29 mouse cellular contexts compared by ENCODE assay signal in the genomic region with DNA sequence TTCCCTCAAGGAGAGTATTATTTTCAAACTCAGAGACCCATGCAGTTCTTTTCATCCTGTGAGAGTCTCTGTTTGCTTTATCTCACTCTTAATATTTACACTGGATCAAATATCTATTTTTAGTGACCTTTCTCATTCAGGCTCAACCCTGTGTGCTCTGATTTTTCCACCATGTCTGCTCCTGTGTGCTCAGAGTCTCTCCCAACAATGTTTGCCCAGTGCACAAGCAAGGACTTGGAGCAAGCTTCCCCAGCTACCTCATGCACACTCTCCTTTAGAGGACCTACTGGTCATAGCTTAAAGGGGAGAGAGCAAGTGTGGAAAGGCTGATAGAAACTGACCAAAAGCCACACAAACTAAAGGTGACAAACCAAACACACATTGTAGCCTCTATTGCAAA. TPM values are rescaled to one million over a fixed set of nuclear protein-coding genes. Genes with fewer than 3 reads are reported as not detected.
DNase-seq lines count a peak whose midpoint lies in the region; ATAC-seq and TF ChIP-seq lines count a peak whose summit lies in the region.
"Had no signal": no experiment of that assay in that cellular context is flagged by ENCODE, and none has a peak within 500 bp of the region (broad histone marks: within the 10 kb centered on the region; RNA-seq: fewer than 3 reads in every experiment).

No protein-coding gene starts in this region.

- no peak for TF ChIP-seq CTCF in liver, adult 2 months (IDR thresholded peaks at IDR 0.05; ENCODE audit: low read depth, low read length)

- TF ChIP-seq POLR2A in liver, adult 2 months (IDR thresholded peaks at IDR 0.05; ENCODE audit: extremely low read depth, insufficient read depth, low read length), result no peak

- H3K9me3 ChIP-seq in heart, embryonic 15.5 days (replicated peaks), result no peaks in the 10 kb centered on the region
- H3K9me3 ChIP-seq in heart, embryonic 12.5 days (replicated peaks), result no peaks in the 10 kb centered on the region
- H3K9me3 ChIP-seq in liver, embryonic 12.5 days (replicated peaks), result no peaks in the 10 kb centered on the region
- H3K9me3 ChIP-seq in lung, embryonic 16.5 days (ENCODE audit: control insufficient read depth, low read length), result no peaks in the 10 kb centered on the region
- no peaks in the 10 kb centered on the region for H3K9me3 ChIP-seq in stomach, embryonic 16.5 days (replicated peaks; ENCODE audit: control insufficient read depth, low read length)
- H3K9me3 ChIP-seq: embryonic facial prominence, embryonic 10.5 days; embryonic facial prominence, embryonic 13.5 days; forebrain, embryonic 12.5 days; forebrain, embryonic 15.5 days had no signal

- no peak overlapping the region for H3K9ac ChIP-seq in heart, embryonic 15.5 days
- H3K9ac ChIP-seq in heart, embryonic 12.5 days, result no peak overlapping the region
- no peak overlapping the region for H3K9ac ChIP-seq in liver, adult 2 months (ENCODE audit: low read depth, low read length)
- no peak overlapping the region for H3K9ac ChIP-seq in liver, embryonic 12.5 days
- H3K9ac ChIP-seq in lung, embryonic 16.5 days (ENCODE audit: low read length), result no peak overlapping the region
- H3K9ac ChIP-seq in stomach, embryonic 16.5 days (ENCODE audit: low read length), result no peak overlapping the region
- H3K9ac ChIP-seq: embryonic facial prominence, embryonic 13.5 days; forebrain, embryonic 12.5 days; forebrain, embryonic 15.5 days; hindbrain, embryonic 14.5 days had no signal

- ATAC-seq in heart, embryonic 15.5 days (replicated peaks; ENCODE audit: insufficient number of reproducible peaks, insufficient read depth, low FRiP score, low read depth), result no peak
- no peak for ATAC-seq in heart, embryonic 12.5 days (ENCODE audit: insufficient number of reproducible peaks, low FRiP score)
- no peak for ATAC-seq in liver, embryonic 12.5 days
- peak; percentile 54; the same call in 1 of the 2 replicates for ATAC-seq in lung, embryonic 16.5 days (ENCODE audit: low read depth)
- peak; percentile 66; the same call in 1 of the 2 replicates for ATAC-seq in stomach, embryonic 16.5 days (ENCODE audit: insufficient read depth, low FRiP score)
- ATAC-seq: CD4-positive, CD25-positive, alpha-beta regulatory T cell, adult 4 months; forebrain, embryonic 15.5 days; hindbrain, postnatal 0 days had no signal

- H3K4me1 ChIP-seq in heart, embryonic 15.5 days (replicated peaks), result peaks cover 21% of the 10 kb centered on the region
- H3K4me1 ChIP-seq in heart, embryonic 12.5 days (replicated peaks), result peaks cover 12% of the 10 kb centered on the region
- H3K4me1 ChIP-seq in liver, adult 2 months (ENCODE audit: control insufficient read depth, insufficient read depth, low read length), result peaks cover 5% of the 10 kb centered on the region; the same call in 1 of the 2 replicates
- peaks cover 10% of the 10 kb centered on the region for H3K4me1 ChIP-seq in liver, embryonic 12.5 days
- H3K4me1 ChIP-seq in lung, embryonic 16.5 days (replicated peaks; ENCODE audit: control insufficient read depth, insufficient read depth, low read length), result peaks cover 11% of the 10 kb centered on the region
- peaks cover 3% of the 10 kb centered on the region; the same call in 1 of the 2 replicates for H3K4me1 ChIP-seq in stomach, embryonic 16.5 days (ENCODE audit: control insufficient read depth, insufficient read depth, low read length)

- no peaks in the 10 kb centered on the region for H3K79me2 ChIP-seq in liver, adult 2 months (ENCODE audit: control insufficient read depth, insufficient read depth, low read length)

- H3K27ac ChIP-seq in heart, embryonic 15.5 days, result 0 out of 2 replicates have a peak overlapping the region, but pooled peaks have one; percentile 1
- H3K27ac ChIP-seq in heart, embryonic 12.5 days (ENCODE audit: poor library complexity, severe bottlenecking), result no peak overlapping the region
- no peak overlapping the region for H3K27ac ChIP-seq in liver, adult 2 months (replicated peaks; ENCODE audit: insufficient read depth, low read depth, low read length)
- no peak overlapping the region for H3K27ac ChIP-seq in liver, embryonic 12.5 days
- H3K27ac ChIP-seq in lung, embryonic 16.5 days (ENCODE audit: low read length), result no peak overlapping the region
- H3K27ac ChIP-seq in stomach, embryonic 16.5 days (ENCODE audit: low read length), result peak overlapping the region; percentile 2; the same call in 1 of the 2 replicates
- H3K27ac ChIP-seq: embryonic facial prominence, embryonic 10.5 days; embryonic facial prominence, embryonic 13.5 days; forebrain, embryonic 12.5 days; heart, adult 2 months; hindbrain, embryonic 14.5 days; hindbrain, postnatal 0 days had no signal

- no peak overlapping the region for H3K4me2 ChIP-seq in heart, embryonic 15.5 days
- no peak overlapping the region for H3K4me2 ChIP-seq in heart, embryonic 12.5 days
- H3K4me2 ChIP-seq in liver, embryonic 12.5 days, result no peak overlapping the region
- no peak overlapping the region for H3K4me2 ChIP-seq in lung, embryonic 16.5 days (ENCODE audit: low read depth, low read length)
- H3K4me2 ChIP-seq in stomach, embryonic 16.5 days (ENCODE audit: low read depth, low read length), result no peak overlapping the region
- H3K4me2 ChIP-seq: embryonic facial prominence, embryonic 13.5 days; forebrain, embryonic 12.5 days; forebrain, embryonic 15.5 days; hindbrain, embryonic 14.5 days had no signal

- DNase-seq in liver, adult 2 months (ENCODE audit: extremely low read depth, low read depth, low spot score), result peak; percentile 89
- DNase-seq in lung, postnatal 14 days, result no peak
- DNase-seq in adrenal gland, adult 18-20 months (ENCODE audit: low spot score in 2 of 2), result no peak
- DNase-seq: adrenal gland, adult 8-10 months; adrenal gland, postnatal 25 days; cerebellum, adult 11-12 months; cerebellum, adult 8-10 months; cerebellum, postnatal 10 days; cerebellum, postnatal 36 days; embryo, embryonic 11 days; gastrocnemius, postnatal 10 days; gastrocnemius, postnatal 36 days; heart, adult 2 months; heart, postnatal 10 days; heart, postnatal 4 days had no signal

- no peaks in the 10 kb centered on the region for H3K36me3 ChIP-seq in heart, embryonic 15.5 days
- H3K36me3 ChIP-seq in heart, embryonic 12.5 days, result no peaks in the 10 kb centered on the region
- no peaks in the 10 kb centered on the region for H3K36me3 ChIP-seq in liver, adult 2 months (ENCODE audit: control insufficient read depth, insufficient read depth, low read length)
- H3K36me3 ChIP-seq in liver, embryonic 12.5 days, result no peaks in the 10 kb centered on the region
- H3K36me3 ChIP-seq in lung, embryonic 16.5 days (ENCODE audit: control insufficient read depth, insufficient read depth, low read length), result no peaks in the 10 kb centered on the region
- H3K36me3 ChIP-seq in stomach, embryonic 16.5 days (ENCODE audit: control insufficient read depth, insufficient read depth, low read length), result no peaks in the 10 kb centered on the region
- H3K36me3 ChIP-seq: embryonic facial prominence, embryonic 10.5 days; embryonic facial prominence, embryonic 13.5 days; forebrain, embryonic 12.5 days; forebrain, embryonic 15.5 days had no signal

- H3K27me3 ChIP-seq in heart, embryonic 15.5 days, result no peaks in the 10 kb centered on the region
- H3K27me3 ChIP-seq in heart, embryonic 12.5 days (replicated peaks), result no peaks in the 10 kb centered on the region
- H3K27me3 ChIP-seq in liver, adult 2 months (ENCODE audit: control insufficient read depth, insufficient read depth, low read length), result no peaks in the 10 kb centered on the region
- H3K27me3 ChIP-seq in liver, embryonic 12.5 days (replicated peaks), result 0 out of 2 replicates have a peak, but pooled peaks cover 5% of the 10 kb centered on the region
- no peaks in the 10 kb centered on the region for H3K27me3 ChIP-seq in lung, embryonic 16.5 days (ENCODE audit: control insufficient read depth, insufficient read depth, low read depth, low read length)
- H3K27me3 ChIP-seq in stomach, embryonic 16.5 days (ENCODE audit: control insufficient read depth, insufficient read depth, low read length), result no peaks in the 10 kb centered on the region
- H3K27me3 ChIP-seq: embryonic facial prominence, embryonic 13.5 days; forebrain, embryonic 12.5 days; forebrain, embryonic 15.5 days had no signal

- no peak overlapping the region for H3K4me3 ChIP-seq in heart, embryonic 15.5 days
- no peak overlapping the region for H3K4me3 ChIP-seq in heart, embryonic 12.5 days
- H3K4me3 ChIP-seq in liver, adult 2 months (ENCODE audit: insufficient read depth, low read depth, low read length), result no peak overlapping the region
- H3K4me3 ChIP-seq in liver, embryonic 12.5 days, result no peak overlapping the region
- H3K4me3 ChIP-seq in lung, embryonic 16.5 days (ENCODE audit: low read length), result no peak overlapping the region
- H3K4me3 ChIP-seq in stomach, embryonic 16.5 days (replicated peaks; ENCODE audit: low read length), result no peak overlapping the region
- H3K4me3 ChIP-seq: embryonic facial prominence, embryonic 10.5 days; embryonic facial prominence, embryonic 13.5 days; erythroblast, embryonic 14.5 days; forebrain, embryonic 12.5 days; forebrain, embryonic 15.5 days; heart, adult 2 months had no signal

RNA-seq across cellular contexts. Expression of a gene that starts 26.0 kb away (rescaled TPM):
- polyA plus RNA-seq in heart, embryonic 15.5 days (2015; fragmentation: Nextera tagmentation; extraction: Ambion mirVana), result 5.0 and 5.4 TPM in 2 replicates
- 7.0 and 8.6 TPM in 2 replicates for polyA plus RNA-seq in heart, embryonic 12.5 days (2016; fragmentation: Nextera tagmentation; extraction: Ambion mirVana)
- total RNA-seq in liver, adult 2 months (2014; rRNA removed), result 5.9 and 6.0 TPM in 2 replicates
- polyA plus RNA-seq in liver, adult 2 months (2012; rRNA removed), result 2.1 and 5.3 TPM in 2 replicates
- polyA plus RNA-seq in liver, embryonic 12.5 days (2016; fragmentation: Nextera tagmentation; extraction: Ambion mirVana), result 1.1 and 1.8 TPM in 2 replicates
- 6.7 and 7.7 TPM in 2 replicates for polyA plus RNA-seq in lung, embryonic 16.5 days (2015; fragmentation: Nextera tagmentation; extraction: Ambion mirVana)
- polyA plus RNA-seq in stomach, embryonic 16.5 days (2015; fragmentation: Nextera tagmentation; extraction: Ambion mirVana), result 3.5 and 3.9 TPM in 2 replicates
- 1 to 10 TPM; 1.9 to 2.8 TPM for total RNA-seq in adrenal gland, adult 18-20 months (2021)
- total RNA-seq: MEL had no signal

Comparison
In these comparisons a context has a peak if more than half of its experiments do, and no peak if none do; other contexts are left out.
1. H3K27ac ChIP-seq: peak in heart, embryonic 15.5 days (single experiment) and stomach, embryonic 16.5 days (single experiment); none in heart, embryonic 12.5 days (single experiment), liver, adult 2 months (single experiment), liver, embryonic 12.5 days (single experiment) and lung, embryonic 16.5 days (single experiment).
2. ATAC-seq: peak in lung, embryonic 16.5 days (single experiment) and stomach, embryonic 16.5 days (single experiment); none in heart, embryonic 15.5 days (single experiment), heart, embryonic 12.5 days (single experiment) and liver, embryonic 12.5 days (single experiment).